ENCODE assay signal across 24 mouse cellular contexts in the genomic region with DNA sequence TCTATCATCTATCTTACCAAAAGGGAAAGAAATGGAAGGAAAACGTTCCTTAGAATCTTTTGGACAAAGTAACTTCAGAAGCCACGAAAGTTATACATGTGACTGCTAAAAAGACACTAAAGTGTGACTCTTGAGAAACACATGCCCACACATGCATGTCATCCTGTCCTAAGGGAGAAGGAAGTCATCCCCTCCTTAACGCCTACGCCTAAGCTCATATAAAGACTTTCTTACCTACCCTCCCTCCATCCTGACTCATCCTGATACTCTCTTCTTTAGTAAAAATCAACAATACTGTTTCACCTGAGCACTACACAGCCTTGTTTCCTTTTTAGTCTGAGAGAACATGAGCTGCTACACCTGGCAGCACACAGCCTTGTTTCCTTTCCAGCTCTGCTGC. TPM values are rescaled to one million over a fixed set of nuclear protein-coding genes. Genes with fewer than 3 reads are reported as not detected.
"Had no signal": no experiment of that assay in that cellular context is flagged by ENCODE, and none has a peak within 500 bp of the region (broad histone marks: within the 10 kb centered on the region; RNA-seq: fewer than 3 reads in every experiment).

No protein-coding gene starts in this region.

- H3K36me3 ChIP-seq: kidney, embryonic 15.5 days; limb, embryonic 10.5 days; limb, embryonic 13.5 days; liver, embryonic 12.5 days; liver, embryonic 15.5 days; lung, embryonic 15.5 days; midbrain, embryonic 12.5 days; midbrain, embryonic 15.5 days; neural tube, embryonic 13.5 days; stomach, embryonic 15.5 days had no signal

- DNase-seq: kidney, adult 11 months; kidney, adult 8-10 months; kidney, postnatal 10 days; kidney, postnatal 36 days; liver; lung, adult 18-20 months; lung, postnatal 14 days; retina, postnatal 1 day; right cerebral cortex, postnatal 25 days; thymus, postnatal 14 days; thymus, postnatal 4 days had no signal

- H3K27me3 ChIP-seq: kidney, embryonic 15.5 days; limb, embryonic 13.5 days; liver, embryonic 12.5 days; liver, embryonic 15.5 days; lung, embryonic 15.5 days; midbrain, embryonic 12.5 days; midbrain, embryonic 15.5 days; neural tube, embryonic 13.5 days; stomach, embryonic 15.5 days had no signal

- ATAC-seq: liver, embryonic 12.5 days; midbrain, embryonic 15.5 days had no signal

RNA-seq across cellular contexts. Expression of gene Hfm1, which starts 40.6 kb away (rescaled TPM):
- total RNA-seq: megakaryocyte, adult 5-6 weeks; neutrophil, adult 5-6 weeks had no signal
- polyA plus RNA-seq: liver, embryonic 15.5 days; macrophage had no signal
